Mouse (Mus musculus) retina, postnatal 7 days (tissue): ENCODE results near the gene Dapp1.
A peak's percentile ranks its signal among the peaks of the same experiment; 100 is the strongest.

Experiments
- DNase-seq: peaks from one replicate; pipeline ENCODE4 v3.0.0-alpha.2; 2012; ENCODE audit warnings: low read depth, low spot score

Dapp1 gene

DNA sequence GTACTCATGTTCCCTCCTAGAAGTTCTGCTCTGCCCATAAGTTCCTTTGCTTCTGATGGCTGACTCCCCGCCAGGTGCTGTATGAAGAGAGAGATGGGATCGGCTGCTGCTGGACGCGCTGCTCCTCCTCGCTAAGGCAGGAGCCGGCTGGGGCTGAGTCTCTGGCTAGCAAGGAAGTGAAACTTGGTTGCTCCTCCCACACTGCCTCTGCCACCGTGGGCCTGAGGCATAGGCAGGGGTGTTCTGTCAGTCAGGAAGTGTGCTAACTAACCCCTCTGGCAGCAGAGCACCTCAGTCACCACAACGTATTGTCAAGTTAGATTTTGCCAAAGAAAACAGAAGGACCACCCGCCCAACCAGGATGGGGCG, at the start of gene Dapp1:
Gene Dapp1, minus strand, starts transcription at position 164 of the 369 bp plus-strand sequence.
- DNase-seq, result no peak

DNA sequence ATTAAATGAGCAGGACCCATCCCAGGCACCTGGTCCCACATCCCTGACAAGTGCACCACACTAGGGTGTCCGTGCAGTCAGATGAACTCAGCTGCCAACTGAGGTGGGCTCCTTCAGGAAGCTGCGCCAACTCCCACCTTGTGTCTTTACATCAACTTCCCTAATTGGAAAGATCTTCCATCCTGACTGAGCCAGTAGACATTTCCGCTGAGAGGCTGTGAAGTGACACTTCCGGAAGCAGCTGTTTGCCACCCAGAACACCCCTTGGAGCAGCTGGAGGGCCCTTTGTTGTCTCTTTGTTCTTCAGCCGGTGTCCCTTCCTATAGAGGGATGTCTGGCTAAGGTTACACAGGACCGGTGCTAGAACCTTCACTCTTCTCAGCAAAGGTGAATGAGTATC, 49.2 kb upstream of the Dapp1 start:
- DNase-seq, result no peak

- DNase-seq, result no peak
These were observed 48.0 kb upstream of the Dapp1 start for GRCm38 (mm10) chr3:138029351-138029750.

DNA sequence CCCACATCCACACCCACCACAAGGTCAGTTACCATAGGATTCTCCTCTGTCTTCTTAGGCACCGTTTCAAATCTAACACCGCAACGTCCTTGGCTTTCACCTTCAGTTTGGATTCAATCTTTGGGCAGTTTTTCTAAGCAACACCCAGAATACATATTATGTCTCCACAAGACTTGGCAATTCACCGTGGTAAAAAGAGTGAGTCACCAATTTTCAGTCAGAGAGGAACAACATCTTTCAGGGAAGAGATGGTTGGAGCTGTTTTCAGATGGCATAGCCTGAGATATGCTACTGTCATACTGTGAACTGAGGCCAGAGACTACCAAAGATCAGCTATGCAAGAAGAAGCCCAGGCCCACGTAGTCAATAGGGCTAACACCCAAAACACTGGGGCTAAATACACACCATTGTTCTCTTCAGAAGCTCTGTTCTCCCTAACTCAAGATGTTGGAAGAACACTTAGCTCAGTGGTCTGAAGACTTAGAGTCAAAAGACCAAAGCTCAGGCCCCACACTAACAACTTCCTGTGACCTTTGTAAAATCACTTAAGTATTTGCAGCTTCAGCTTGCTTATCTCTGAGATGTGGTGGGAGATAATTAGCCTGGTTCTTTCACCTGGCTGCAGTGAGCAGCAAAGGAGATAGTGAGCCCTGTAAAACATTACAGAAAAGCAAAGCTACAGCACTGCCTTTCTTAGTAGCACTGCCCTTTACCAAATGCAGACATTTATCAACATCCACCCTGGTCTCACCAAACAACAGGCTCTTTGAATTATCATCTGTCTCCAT, 46.4 kb upstream of the Dapp1 start:
- no peak for DNase-seq

DNA sequence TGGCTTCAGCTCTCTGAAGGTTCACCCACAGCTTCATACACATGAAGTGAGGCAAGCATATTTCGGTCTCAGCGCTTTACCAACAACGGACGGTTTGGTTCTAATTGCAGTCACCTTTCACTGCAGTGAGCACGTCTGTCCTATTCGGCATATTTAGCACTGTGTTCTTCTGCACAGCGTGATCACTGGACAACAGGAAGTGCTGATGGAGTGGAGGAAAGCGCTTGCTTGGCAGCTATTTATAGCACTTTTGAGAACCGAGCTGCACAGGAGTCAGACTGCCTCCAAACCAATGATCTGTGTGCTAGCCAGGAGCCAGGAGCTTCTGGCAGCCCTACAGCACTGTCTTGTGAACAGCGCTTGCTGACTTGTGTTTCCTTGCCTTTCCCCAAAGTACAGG, 44.9 kb upstream of the Dapp1 start:
- no peak for DNase-seq

- DNase-seq, result no peak
These were observed 41.3 kb upstream of the Dapp1 start for GRCm38 (mm10) chr3:138022651-138023050.

DNA sequence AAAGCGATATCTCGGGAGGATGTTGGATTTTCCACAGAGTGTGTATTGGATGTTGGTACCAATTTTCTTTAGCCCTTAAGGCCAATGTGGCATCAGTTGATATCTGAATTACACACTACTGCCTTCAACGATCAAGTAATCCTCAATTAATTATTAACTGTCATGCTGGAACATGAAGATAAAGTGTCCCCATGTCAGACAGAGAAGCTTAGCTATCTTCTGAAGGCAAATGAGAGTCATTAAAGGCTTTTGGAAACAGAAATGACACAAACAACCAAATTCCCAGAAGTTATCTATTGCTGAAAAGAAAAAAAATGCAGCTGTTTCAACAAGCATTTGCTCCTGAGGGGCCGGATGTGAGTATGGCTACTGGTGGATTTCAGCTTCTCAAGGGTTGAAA, 40.7 kb upstream of the Dapp1 start:
- no peak for DNase-seq

DNA sequence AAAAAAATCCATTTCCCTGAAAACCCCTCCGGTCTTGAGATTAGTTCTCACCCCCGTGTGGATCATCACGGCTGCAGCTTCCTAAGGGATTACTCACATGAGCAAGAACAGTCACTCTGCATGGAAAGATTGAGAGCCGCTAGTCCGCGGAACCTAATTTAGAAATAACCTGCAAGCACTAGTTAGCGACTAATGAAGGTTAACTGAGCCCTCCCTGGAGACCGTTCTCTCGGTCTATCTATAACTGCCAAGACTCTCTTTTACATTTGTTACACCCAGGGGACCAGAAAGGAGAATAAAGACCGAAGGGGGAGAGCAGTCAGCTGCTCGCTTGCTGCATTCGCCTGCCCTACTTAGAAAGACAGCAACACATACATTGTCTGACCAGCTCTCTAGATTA, 35.5 kb upstream of the Dapp1 start:
- DNase-seq, result no peak

DNA sequence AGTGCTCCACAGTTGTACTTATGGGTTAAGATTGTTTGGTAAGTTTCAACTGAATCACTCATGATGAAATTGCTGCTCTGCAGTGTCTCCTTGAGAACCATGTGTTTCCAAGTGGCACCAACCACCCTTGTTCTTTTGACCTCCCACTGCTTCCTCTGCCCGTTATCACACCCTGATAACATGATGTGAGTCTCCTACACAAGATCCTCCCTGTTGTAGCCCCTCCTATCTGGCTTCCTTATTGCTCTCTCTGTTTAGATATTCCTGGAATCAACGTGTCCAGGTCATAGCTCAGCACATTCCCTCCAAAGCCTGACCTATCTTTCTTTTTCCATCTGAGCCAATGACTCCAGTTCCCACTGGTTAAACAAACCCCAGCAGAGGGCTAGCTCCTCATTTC, 33.4 kb upstream of the Dapp1 start:
- DNase-seq, result no peak

DNA sequence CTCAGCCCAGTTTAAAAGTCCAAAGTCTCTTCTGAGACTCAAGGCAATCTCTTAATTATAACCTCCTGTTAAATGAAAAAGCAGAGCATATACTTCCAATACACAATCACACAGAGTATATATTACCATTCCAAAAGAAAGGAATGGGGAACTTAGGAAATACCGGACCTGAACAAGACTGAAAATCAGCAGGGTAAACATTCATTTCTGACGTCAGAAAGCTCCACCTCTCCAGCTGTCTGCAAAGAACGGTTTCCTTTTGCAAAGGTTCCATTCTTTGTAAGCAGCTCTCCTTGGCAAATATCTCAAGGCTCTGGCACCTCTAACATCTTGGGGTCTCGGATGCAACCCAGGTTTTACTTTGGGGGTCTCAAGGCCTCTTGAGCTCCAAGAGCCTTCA, 31.0 kb upstream of the Dapp1 start:
- no peak for DNase-seq

DNA sequence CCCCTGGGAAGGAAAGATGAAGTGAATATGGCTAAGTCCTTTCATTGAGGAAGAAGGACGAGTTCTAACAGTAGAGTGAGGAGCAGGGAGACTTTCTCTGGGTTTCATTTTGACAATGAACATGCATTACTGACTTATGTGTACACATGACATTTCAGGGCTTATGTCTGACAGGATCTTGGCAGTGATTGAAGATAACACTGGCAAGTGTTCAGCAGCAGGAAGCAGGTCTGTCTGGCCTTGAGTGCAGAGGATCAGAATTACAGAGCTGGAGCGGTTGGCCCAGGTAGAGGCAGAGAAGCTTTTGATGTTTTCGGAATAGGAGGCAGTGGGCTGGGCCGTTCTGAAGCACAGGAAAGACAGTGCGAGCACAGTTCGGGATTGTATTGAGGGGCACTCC, 26.8 kb upstream of the Dapp1 start:
- no peak for DNase-seq

DNA sequence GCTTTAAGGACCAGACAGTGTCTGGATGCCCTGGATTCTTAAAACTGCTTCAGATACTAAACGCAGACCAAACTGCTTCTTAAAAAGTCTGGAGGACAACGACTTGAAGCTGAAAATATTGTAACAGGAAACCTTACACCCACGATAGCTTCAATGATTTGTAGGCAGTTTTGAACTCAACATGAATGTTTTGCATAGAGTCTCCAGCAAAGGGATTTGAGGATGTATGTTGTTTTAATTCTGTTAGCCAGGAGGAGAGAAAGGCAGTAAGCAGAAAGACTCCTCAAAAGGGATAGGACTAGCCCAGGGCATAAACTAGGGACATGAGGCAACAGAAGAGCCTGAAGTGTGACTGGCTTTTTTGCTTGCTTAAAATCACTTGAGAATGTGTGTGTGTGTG, 25.6 kb upstream of the Dapp1 start:
- DNase-seq, result no peak

DNA sequence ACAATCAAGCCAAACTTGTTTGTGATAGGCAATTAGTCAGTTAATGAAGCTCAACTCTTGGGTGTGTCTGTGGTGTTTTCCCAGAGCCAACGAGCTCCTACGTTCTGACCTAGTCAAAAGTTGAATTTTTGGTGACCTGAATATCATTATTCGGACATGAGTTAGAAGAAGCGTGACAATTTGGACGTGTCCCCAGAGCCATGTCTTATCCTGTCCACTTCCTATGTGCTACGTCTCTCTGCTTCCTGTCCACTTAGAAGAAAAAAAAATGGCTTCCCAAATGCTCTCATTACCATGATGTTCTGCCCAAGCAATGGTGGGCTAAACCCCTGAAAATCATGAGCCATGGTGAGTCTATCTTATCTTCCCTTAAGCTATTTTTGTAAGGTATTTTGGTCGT, 21.9 kb upstream of the Dapp1 start:
- DNase-seq, result no peak

GRCm38 (mm10) chr3:138002545-138002944, 21.2 kb upstream of the Dapp1 start:
- no peak for DNase-seq

DNA sequence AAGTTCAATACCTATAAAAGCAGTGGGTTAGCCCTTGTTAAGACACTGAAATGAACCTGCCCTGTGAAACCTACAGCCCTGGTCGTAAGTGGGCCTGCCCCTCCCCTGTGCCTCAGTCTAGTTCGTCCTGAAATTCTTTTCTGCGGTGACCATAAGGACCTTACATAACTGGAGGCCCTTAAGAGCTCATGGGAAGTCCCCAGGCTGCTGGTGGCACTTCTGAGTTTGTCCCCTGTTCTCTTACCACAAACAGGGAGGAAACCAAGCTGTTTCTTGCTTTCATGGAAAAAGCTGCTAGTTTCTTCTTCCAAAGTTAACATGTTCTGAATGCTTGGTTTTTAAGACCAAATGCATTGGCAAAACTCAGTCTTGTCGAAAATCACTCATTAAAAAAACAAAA, 20.5 kb upstream of the Dapp1 start:
- DNase-seq, result no peak

GRCm38 (mm10) chr3:138000724-138001069, 19.4 kb upstream of the Dapp1 start:
- DNase-seq, result no peak

- no peak for DNase-seq
These were observed 18.8 kb upstream of the Dapp1 start for GRCm38 (mm10) chr3:138000062-138000723.

DNA sequence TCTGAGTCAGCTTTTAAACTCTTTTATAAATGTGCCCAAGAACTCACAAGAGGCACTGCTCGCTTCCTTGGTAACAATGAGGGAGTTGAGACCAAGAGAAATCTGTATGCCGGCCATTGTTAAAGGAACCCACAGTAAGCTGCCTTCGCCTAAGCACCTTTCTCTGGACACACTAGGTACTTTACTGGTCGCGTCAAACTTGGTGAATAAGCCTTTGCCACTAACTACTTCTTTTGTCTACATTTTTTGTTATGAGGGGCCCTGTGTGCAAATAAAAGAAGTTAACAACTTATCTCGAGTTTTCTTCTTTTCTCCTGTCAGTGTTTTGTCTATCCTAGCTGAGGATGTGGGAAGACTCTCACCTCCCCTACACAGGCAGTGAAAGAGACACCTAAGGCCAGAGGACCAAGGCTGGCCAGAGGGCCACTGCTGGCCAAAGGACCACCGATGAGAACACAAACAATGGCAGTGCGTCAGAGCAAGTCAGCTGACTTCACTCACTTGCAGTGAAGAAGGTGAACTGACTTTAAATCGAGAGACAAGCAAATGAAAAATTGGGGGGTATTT, 18.0 kb upstream of the Dapp1 start:
- DNase-seq, result no peak

DNA sequence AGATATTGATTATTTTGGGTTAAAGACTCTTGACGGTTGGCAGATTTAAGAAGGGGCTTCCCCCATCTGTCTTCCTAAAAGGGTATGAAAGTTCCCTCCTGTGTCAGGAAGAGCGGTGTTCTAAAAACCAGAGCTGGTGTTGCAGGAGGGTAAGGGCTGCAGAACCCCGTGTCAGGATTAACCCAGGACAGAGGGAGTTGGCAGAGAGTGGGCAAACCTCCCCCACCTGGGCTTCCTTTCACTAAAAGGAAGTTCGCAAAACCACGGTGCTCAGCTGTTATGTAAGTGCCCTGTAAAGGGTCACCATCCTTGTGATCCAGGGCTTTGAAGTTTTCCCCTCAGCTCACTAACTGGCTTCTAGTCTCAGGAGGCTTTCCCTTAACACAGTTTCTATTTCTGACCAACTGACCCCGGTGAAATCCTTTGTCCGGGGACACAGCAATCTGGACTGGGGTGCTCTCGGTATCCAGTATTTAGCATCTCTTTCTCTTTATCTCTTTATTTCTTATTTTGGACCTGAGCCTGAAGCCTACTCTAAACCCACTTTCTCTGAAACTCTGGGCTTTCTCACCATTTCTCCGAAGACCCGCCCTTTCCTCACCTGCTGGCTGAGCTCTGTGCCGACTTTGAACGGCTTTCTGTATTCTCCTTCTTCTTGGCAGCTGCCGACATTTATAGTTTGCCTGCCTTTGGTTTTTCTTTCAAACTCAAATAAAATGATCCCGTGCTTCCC, 17.3 kb upstream of the Dapp1 start:
- DNase-seq, result no peak

DNA sequence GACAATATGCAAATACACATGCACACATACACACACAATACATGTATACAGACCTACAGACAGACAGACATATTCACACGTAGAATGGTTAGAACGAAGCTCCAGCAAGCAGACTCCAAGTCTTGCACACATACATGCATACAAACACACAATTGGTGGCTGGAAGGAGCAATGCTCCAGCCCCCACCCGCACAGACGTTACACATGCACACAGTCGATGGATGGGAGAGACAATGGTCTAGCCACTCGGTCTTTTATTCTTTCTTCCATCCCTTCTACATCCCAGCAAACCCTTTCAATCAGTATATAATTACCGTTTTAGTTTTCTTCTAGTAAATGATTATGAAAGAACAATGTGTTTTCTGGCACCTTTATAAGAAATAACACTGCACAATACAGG, 14.1 kb upstream of the Dapp1 start:
- DNase-seq, result no peak

DNA sequence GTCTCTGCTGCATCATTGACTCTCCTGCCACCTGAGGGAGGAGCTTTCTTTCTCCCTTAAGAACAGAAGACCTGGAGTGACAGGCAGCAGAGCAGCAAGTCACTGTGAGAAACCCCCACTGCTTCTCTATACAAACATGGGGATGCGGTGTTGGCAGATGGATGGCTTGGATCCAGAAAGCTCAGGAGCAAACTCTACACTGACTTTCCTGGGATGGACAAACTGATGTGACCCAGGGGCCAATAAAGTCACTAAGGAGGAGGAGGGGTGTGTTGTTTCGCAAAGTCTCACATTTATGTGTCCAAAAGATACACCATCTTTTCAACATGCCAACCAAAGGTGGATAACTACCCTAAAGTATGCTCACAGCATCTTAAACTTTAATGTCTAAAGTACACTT, 12.9 kb upstream of the Dapp1 start:
- no peak for DNase-seq

- DNase-seq, result no peak
These were observed 11.0 kb upstream of the Dapp1 start for GRCm38 (mm10) chr3:137992366-137992765.

- DNase-seq, result peak; percentile 48
These were observed 9.8 kb upstream of the Dapp1 start for GRCm38 (mm10) chr3:137991183-137991582.
